In genomic region chr7:144581559-144582283, GRCm38 (mm10) we compare ENCODE assay signal across 8 mouse cellular contexts. TPM values are rescaled to one million over a fixed set of nuclear protein-coding genes. Genes with fewer than 3 reads are reported as not detected.
DNase-seq lines count a peak whose midpoint lies in the region; ATAC-seq lines count a peak whose summit lies in the region.

No protein-coding gene starts in this region.

- H3K4me1 ChIP-seq in intestine, embryonic 14.5 days (replicated peaks; ENCODE audit: control insufficient read depth, insufficient read depth, low read length): peaks cover 11% of the 10 kb centered on the region

- H3K27ac ChIP-seq in intestine, embryonic 14.5 days (ENCODE audit: low read depth): peak overlapping the region; percentile 80

- H3K36me3 ChIP-seq in intestine, embryonic 14.5 days (ENCODE audit: control insufficient read depth, insufficient read depth, low read length): peaks cover 21% of the 10 kb centered on the region

- no peaks in the 10 kb centered on the region for H3K9me3 ChIP-seq in intestine, embryonic 14.5 days (ENCODE audit: control insufficient read depth, low read length)

- H3K27me3 ChIP-seq in intestine, embryonic 14.5 days (replicated peaks; ENCODE audit: control insufficient read depth, insufficient read depth, low read length): no peaks in the 10 kb centered on the region

- peak overlapping the region; percentile 63 for H3K4me3 ChIP-seq in intestine, embryonic 14.5 days (ENCODE audit: low read depth, low read length)

- H3K9ac ChIP-seq in intestine, embryonic 14.5 days (ENCODE audit: low read length): peak overlapping the region; percentile 58

- DNase-seq in adrenal gland, adult (ENCODE audit: inconsistent age in 2 of 2, low spot score in 1 of 2): peak; percentile 91 to 98
- peak; percentile 93 for DNase-seq in embryo, embryonic 10.5 days (ENCODE audit: low spot score)
- DNase-seq in gastrocnemius, postnatal 25 days: peak; percentile 81
- peak; percentile 94 for DNase-seq in intestine, embryonic 14.5 days (ENCODE audit: low spot score)
- peak; percentile 55 to 78 for DNase-seq in left cerebral cortex, postnatal 14 days (ENCODE audit: low spot score in 2 of 2)
- peak; percentile 58 for DNase-seq in right cerebral cortex, postnatal 25 days
- DNase-seq in urinary bladder, postnatal 4 days (ENCODE audit: low spot score in 2 of 2): peak; percentile 80 to 86

- peak; percentile 90 for ATAC-seq in intestine, embryonic 14.5 days (replicated peaks; ENCODE audit: low FRiP score, low TSS enrichment, low read depth)
- peak; percentile 79 for ATAC-seq in megakaryocyte-erythroid progenitor cell, adult 5-6 weeks (replicated peaks; ENCODE audit: low FRiP score, low TSS enrichment, poor library complexity, severe bottlenecking)

- 1% methylated on average over 43 of the region's 43 CpGs for WGBS in intestine, embryonic 14.5 days

- peak overlapping the region; percentile 72 for H3K4me2 ChIP-seq in intestine, embryonic 14.5 days (ENCODE audit: low read length)

- intact Hi-C loops in left cerebral cortex, postnatal 14 days (cut with DNase I): no loop called here

RNA-seq across cellular contexts. Expression of gene Fadd, which starts 0.5 kb away (rescaled TPM):
- 1 to 10 TPM; 1.9 to 2.5 TPM for total RNA-seq in gastrocnemius, postnatal 25 days (2021)
- 12.8 and 13.3 TPM in 2 replicates for polyA plus RNA-seq in intestine, embryonic 14.5 days (2014; fragmentation: Nextera tagmentation; extraction: Ambion mirVana)
- total RNA-seq in left cerebral cortex, postnatal 14 days (2021): 1 to 10 TPM; 2.0 to 2.3 TPM
- 10.1 and 10.5 TPM in 2 replicates for total RNA-seq in megakaryocyte-erythroid progenitor cell, adult 5-6 weeks (2014; fragmentation: Nextera tagmentation)
- 5.3 and 9.2 TPM in 2 replicates for total RNA-seq in megakaryocyte-erythroid progenitor cell, adult 5-6 weeks (2017)

RNA-seq across cellular contexts. Expression of gene Ppfia1, which starts 28.2 kb away (rescaled TPM):
- total RNA-seq in gastrocnemius, postnatal 25 days (2021): 10 to 100 TPM; 22.6 to 29.2 TPM
- polyA plus RNA-seq in intestine, embryonic 14.5 days (2014; fragmentation: Nextera tagmentation; extraction: Ambion mirVana): 33.1 and 35.5 TPM in 2 replicates
- total RNA-seq in left cerebral cortex, postnatal 14 days (2021): 10 to 100 TPM; 33.0 to 34.6 TPM
- 69.2 and 98.4 TPM in 2 replicates for total RNA-seq in megakaryocyte-erythroid progenitor cell, adult 5-6 weeks (2014; fragmentation: Nextera tagmentation)
- 77.3 and 106 TPM in 2 replicates for total RNA-seq in megakaryocyte-erythroid progenitor cell, adult 5-6 weeks (2017)

Comparison
In these comparisons a context has a peak if more than half of its experiments do, and no peak if none do; other contexts are left out.
1. Peak in every context shown above with its lines: DNase-seq, ATAC-seq, H3K4me3 ChIP-seq and H3K27ac ChIP-seq.